Mouse (Mus musculus): ENCODE data around the gene Lyz2. TPM values are rescaled to one million over a fixed set of nuclear protein-coding genes. Genes with fewer than 3 reads are reported as not detected.

Gene Lyz2
- total RNA-seq, 1 experiment: 0.13 TPM

GRCm38 (mm10) chr10:117235866-117236265 is 46.3 kb downstream of the Lyz2 start:
- no peaks in the 10 kb centered on the region for H3K36me3 ChIP-seq (ENCODE audit: control insufficient read depth, insufficient read depth, low read length, poor library complexity, severe bottlenecking)
- DNase-seq (ENCODE audit: low read depth, low spot score): no peak
- H3K9me3 ChIP-seq (ENCODE audit: control insufficient read depth, insufficient read depth, low read depth, low read length): no peaks in the 10 kb centered on the region
- no peak overlapping the region for H3K4me3 ChIP-seq (ENCODE audit: insufficient read depth in 1 of 2, low read depth in 1 of 2, low read length in 2 of 2, poor library complexity in 1 of 2, severe bottlenecking in 1 of 2)
- no peak overlapping the region for H3K27ac ChIP-seq (ENCODE audit: insufficient read depth, low read depth, low read length, poor library complexity, severe bottlenecking)
- H3K9ac ChIP-seq (ENCODE audit: insufficient read depth, low read depth, low read length, poor library complexity, severe bottlenecking): no peak overlapping the region
- no peak for TF ChIP-seq CHD2 (IDR thresholded peaks at IDR 0.05; ENCODE audit: low read depth, low read length)
- TF ChIP-seq MAFK (IDR thresholded peaks at IDR 0.05; ENCODE audit: insufficient read depth, low read depth, low read length): no peak
- TF ChIP-seq HCFC1 (IDR thresholded peaks at IDR 0.05; ENCODE audit: borderline replicate concordance, insufficient read depth, low read length): no peak
- TF ChIP-seq ZC3H11A (IDR thresholded peaks at IDR 0.05; ENCODE audit: borderline replicate concordance, low read depth, low read length): no peak
- TF ChIP-seq ZNF384 (IDR thresholded peaks at IDR 0.05; ENCODE audit: low read depth, low read length): no peak
- in situ Hi-C loops (cut with MboI; ENCODE audit: low sequenced_read_pairs in 2 of 2, unreplicated experiment in 2 of 2): no loop called here
- no peaks in the 10 kb centered on the region for H3K4me1 ChIP-seq (ENCODE audit: control insufficient read depth in 2 of 2, insufficient read depth in 2 of 2, low read length in 2 of 2, poor library complexity in 1 of 2)

GRCm38 (mm10) chr10:117234825-117235224 is 47.3 kb downstream of the Lyz2 start:
- no peak for DNase-seq (ENCODE audit: low read depth, low spot score)
- no peaks in the 10 kb centered on the region for H3K36me3 ChIP-seq (ENCODE audit: control insufficient read depth, insufficient read depth, low read length, poor library complexity, severe bottlenecking)
- H3K4me3 ChIP-seq (ENCODE audit: insufficient read depth in 1 of 2, low read depth in 1 of 2, low read length in 2 of 2, poor library complexity in 1 of 2, severe bottlenecking in 1 of 2): no peak overlapping the region
- in situ Hi-C loops (cut with MboI; ENCODE audit: low sequenced_read_pairs in 2 of 2, unreplicated experiment in 2 of 2): no loop called here
- H3K9me3 ChIP-seq (ENCODE audit: control insufficient read depth, insufficient read depth, low read depth, low read length): no peaks in the 10 kb centered on the region
- peaks cover 4 to 5% of the 10 kb centered on the region in 2 experiments; a peak in 2 of 4 replicates for H3K4me1 ChIP-seq (ENCODE audit: control insufficient read depth in 2 of 2, insufficient read depth in 2 of 2, low read length in 2 of 2, poor library complexity in 1 of 2)
- TF ChIP-seq CHD2 (IDR thresholded peaks at IDR 0.05; ENCODE audit: low read depth, low read length) (no peak), MAFK (IDR thresholded peaks at IDR 0.05; ENCODE audit: insufficient read depth, low read depth, low read length) (no peak), ZNF384 (IDR thresholded peaks at IDR 0.05; ENCODE audit: low read depth, low read length) (no peak), HCFC1 (IDR thresholded peaks at IDR 0.05; ENCODE audit: borderline replicate concordance, insufficient read depth, low read length) (no peak), ZC3H11A (IDR thresholded peaks at IDR 0.05; ENCODE audit: borderline replicate concordance, low read depth, low read length) (no peak)
- H3K27ac ChIP-seq (ENCODE audit: insufficient read depth, low read depth, low read length, poor library complexity, severe bottlenecking): no peak overlapping the region
- no peak overlapping the region for H3K9ac ChIP-seq (ENCODE audit: insufficient read depth, low read depth, low read length, poor library complexity, severe bottlenecking)

- peak; percentile 81 for DNase-seq (ENCODE audit: low read depth, low spot score)
- Histone ChIP-seq H3K9me3 (ENCODE audit: control insufficient read depth, insufficient read depth, low read depth, low read length) (no peaks in the 10 kb centered on the region), H3K4me3 (ENCODE audit: insufficient read depth in 1 of 2, low read depth in 1 of 2, low read length in 2 of 2, poor library complexity in 1 of 2, severe bottlenecking in 1 of 2) (peak overlapping the region in 1 of 2 experiments; percentile 54; a peak in 2 of 4 replicates), H3K27ac (ENCODE audit: insufficient read depth, low read depth, low read length, poor library complexity, severe bottlenecking) (no peak overlapping the region), H3K9ac (ENCODE audit: insufficient read depth, low read depth, low read length, poor library complexity, severe bottlenecking) (no peak overlapping the region; the same call in 1 of the 2 replicates), H3K4me1 (ENCODE audit: control insufficient read depth in 2 of 2, insufficient read depth in 2 of 2, low read length in 2 of 2, poor library complexity in 1 of 2) (peaks cover 4 to 9% of the 10 kb centered on the region in 2 experiments; a peak in 2 of 4 replicates), H3K36me3 (ENCODE audit: control insufficient read depth, insufficient read depth, low read length, poor library complexity, severe bottlenecking) (no peaks in the 10 kb centered on the region)
- in situ Hi-C loops (cut with MboI; ENCODE audit: low sequenced_read_pairs in 2 of 2, unreplicated experiment in 2 of 2): no loop called here
- TF ChIP-seq CHD2 (IDR thresholded peaks at IDR 0.05; ENCODE audit: low read depth, low read length): no peak
- TF ChIP-seq MAFK (IDR thresholded peaks at IDR 0.05; ENCODE audit: insufficient read depth, low read depth, low read length): no peak
- no peak for TF ChIP-seq HCFC1 (IDR thresholded peaks at IDR 0.05; ENCODE audit: borderline replicate concordance, insufficient read depth, low read length)
- TF ChIP-seq ZC3H11A (IDR thresholded peaks at IDR 0.05; ENCODE audit: borderline replicate concordance, low read depth, low read length): no peak
- no peak for TF ChIP-seq ZNF384 (IDR thresholded peaks at IDR 0.05; ENCODE audit: low read depth, low read length)
Observed at GRCm38 (mm10) chr10:117229826-117230225, 52.3 kb downstream of the Lyz2 start.

Other genes with a start within 250 kb of the Lyz2 start
- gene Lrrc10, start 237.0 kb downstream of the Lyz2 start, total RNA-seq (2012; rRNA removed): 0.27 and 0.53 TPM in 2 replicates
- gene Cct2, start 218.5 kb downstream of the Lyz2 start, total RNA-seq (2012; rRNA removed): 369 and 441 TPM in 2 replicates
- 11.7 and 17.3 TPM in 2 replicates for gene Frs2, start 133.8 kb downstream of the Lyz2 start, total RNA-seq (2012; rRNA removed)
- gene Yeats4, start 57.8 kb downstream of the Lyz2 start, total RNA-seq (2012; rRNA removed): 39.7 and 47.3 TPM in 2 replicates
- gene 9530003J23Rik, start 43.6 kb downstream of the Lyz2 start, total RNA-seq (2012; rRNA removed): not detected in 2 replicates
- not detected in 2 replicates for gene Lyz1, start 10.5 kb upstream of the Lyz2 start, total RNA-seq (2012; rRNA removed)
- 116 and 129 TPM in 2 replicates for gene Cpsf6, start 97.7 kb upstream of the Lyz2 start, total RNA-seq (2012; rRNA removed)